Mouse (Mus musculus) ES-E14 (cell line): ENCODE measurements around the gene Drg1.
"Not testable (repeated sequence)": the region's sequence is repeated elsewhere in the genome, so short reads cannot be mapped to it uniquely, and the experiment has no call there.

Experiments
- CHD2 ChIP-seq: IDR thresholded peaks from 2 replicates; pipeline ENCODE4 v1.6.1; 2014; ENCODE audit warnings: mild to moderate bottlenecking, low read depth, low read length, inconsistent platforms
- HCFC1 ChIP-seq: IDR thresholded peaks from 2 replicates; pipeline ENCODE4 v1.6.1; 2012; ENCODE audit warnings: low read length, inconsistent platforms, borderline replicate concordance; ENCODE audit not compliant: insufficient read depth
- MAFK ChIP-seq: IDR thresholded peaks from 2 replicates; pipeline ENCODE4 v1.6.1; 2014; ENCODE audit warnings: mild to moderate bottlenecking, low read depth, low read length, inconsistent platforms; ENCODE audit not compliant: insufficient read depth
- ZNF384 ChIP-seq: IDR thresholded peaks from 2 replicates; pipeline ENCODE4 v1.6.1; 2012; ENCODE audit warnings: low read depth, low read length, inconsistent platforms

GRCm38 (mm10) chr11:3140967-3141535 lies 125.2 kb downstream of the Drg1 start:
- TF ChIP-seq HCFC1, MAFK, CHD2, ZNF384: not testable (repeated sequence)
